Mouse (Mus musculus): ENCODE data around the gene Exosc5. TPM values are rescaled to one million over a fixed set of nuclear protein-coding genes. Genes with fewer than 3 reads are reported as not detected.
A peak's percentile ranks its signal among the peaks of the same experiment; 100 is the strongest.

The Exosc5 gene
- polyA plus RNA-seq, 1 experiment from 2014 or later, result 48.1 TPM

- Histone ChIP-seq H3K9me3 (ENCODE audit: control insufficient read depth, low read length) (no peaks in the 10 kb centered on the region), H3K4me2 (replicated peaks; ENCODE audit: low read depth, low read length) (no peak overlapping the region)
- WGBS, result 25% methylated on average over 7 of the region's 7 CpGs
These were observed 52.8 kb downstream of the Exosc5 start for GRCm38 (mm10) chr7:25711731-25712197.

GRCm38 (mm10) chr7:25712801-25713200, 53.8 kb downstream of the Exosc5 start:
- no peak overlapping the region for H3K4me2 ChIP-seq (replicated peaks; ENCODE audit: low read depth, low read length)
- no peak overlapping the region for H3K4me3 ChIP-seq (ENCODE audit: low read depth, low read length)
- H3K27me3 ChIP-seq (ENCODE audit: control insufficient read depth, insufficient read depth, low read length), result no peaks in the 10 kb centered on the region
- peaks cover 2% of the 10 kb centered on the region; the same call in 1 of the 2 replicates for H3K4me1 ChIP-seq (replicated peaks; ENCODE audit: control insufficient read depth, insufficient read depth, low read length)
- H3K9ac ChIP-seq (ENCODE audit: low read depth, low read length), result no peak overlapping the region
- ATAC-seq (ENCODE audit: low FRiP score) (no peak), DNase-seq (ENCODE audit: low spot score) (no peak)
- 95% methylated on average over 9 of the region's 9 CpGs for WGBS
- no peak overlapping the region for H3K27ac ChIP-seq (ENCODE audit: low read depth, low read length)
- H3K36me3 ChIP-seq (ENCODE audit: control insufficient read depth, insufficient read depth, low read length), result peaks cover 15% of the 10 kb centered on the region
- H3K9me3 ChIP-seq (ENCODE audit: control insufficient read depth, low read length), result no peaks in the 10 kb centered on the region

More at GRCm38 (mm10) chr7:25711731-25712197, 52.8 kb downstream of the Exosc5 start:
- ATAC-seq (ENCODE audit: low FRiP score) (peak; percentile 47), DNase-seq (ENCODE audit: low spot score) (no peak)
- Histone ChIP-seq H3K9ac (ENCODE audit: low read depth, low read length) (no peak overlapping the region), H3K4me1 (replicated peaks; ENCODE audit: control insufficient read depth, insufficient read depth, low read length) (0 out of 2 replicates have a peak, but pooled peaks cover 2% of the 10 kb centered on the region), H3K27me3 (ENCODE audit: control insufficient read depth, insufficient read depth, low read length) (no peaks in the 10 kb centered on the region), H3K27ac (ENCODE audit: low read depth, low read length) (no peak overlapping the region; the same call in 1 of the 2 replicates), H3K4me3 (ENCODE audit: low read depth, low read length) (no peak overlapping the region), H3K36me3 (ENCODE audit: control insufficient read depth, insufficient read depth, low read length) (peaks cover 15% of the 10 kb centered on the region)

- H3K4me1 ChIP-seq (replicated peaks; ENCODE audit: control insufficient read depth, insufficient read depth, low read length), result peaks cover 6% of the 10 kb centered on the region; the same call in 1 of the 2 replicates
- 91% methylated on average over 8 of the region's 8 CpGs for WGBS
- H3K27me3 ChIP-seq (ENCODE audit: control insufficient read depth, insufficient read depth, low read length), result no peaks in the 10 kb centered on the region
- ATAC-seq (ENCODE audit: low FRiP score) (no peak), DNase-seq (ENCODE audit: low spot score) (no peak)
- H3K9me3 ChIP-seq (ENCODE audit: control insufficient read depth, low read length), result no peaks in the 10 kb centered on the region
- peaks cover 15% of the 10 kb centered on the region for H3K36me3 ChIP-seq (ENCODE audit: control insufficient read depth, insufficient read depth, low read length)
- H3K4me3 ChIP-seq (ENCODE audit: low read depth, low read length), result no peak overlapping the region
- H3K27ac ChIP-seq (ENCODE audit: low read depth, low read length), result no peak overlapping the region
- no peak overlapping the region for H3K9ac ChIP-seq (ENCODE audit: low read depth, low read length)
- no peak overlapping the region for H3K4me2 ChIP-seq (replicated peaks; ENCODE audit: low read depth, low read length)
These were observed 55.6 kb downstream of the Exosc5 start for GRCm38 (mm10) chr7:25714581-25714980.

GRCm38 (mm10) chr7:25715731-25716271, 56.8 kb downstream of the Exosc5 start:
- no peak for ATAC-seq (ENCODE audit: low FRiP score)
- Histone ChIP-seq H3K4me1 (replicated peaks; ENCODE audit: control insufficient read depth, insufficient read depth, low read length) (peaks cover 3% of the 10 kb centered on the region; the same call in 1 of the 2 replicates), H3K4me2 (replicated peaks; ENCODE audit: low read depth, low read length) (no peak overlapping the region), H3K36me3 (ENCODE audit: control insufficient read depth, insufficient read depth, low read length) (peaks cover 15% of the 10 kb centered on the region), H3K9me3 (ENCODE audit: control insufficient read depth, low read length) (no peaks in the 10 kb centered on the region), H3K27ac (ENCODE audit: low read depth, low read length) (no peak overlapping the region), H3K27me3 (ENCODE audit: control insufficient read depth, insufficient read depth, low read length) (no peaks in the 10 kb centered on the region), H3K4me3 (ENCODE audit: low read depth, low read length) (no peak overlapping the region), H3K9ac (ENCODE audit: low read depth, low read length) (no peak overlapping the region)
- WGBS, result 96% methylated on average over 22 of the region's 22 CpGs
- DNase-seq (ENCODE audit: low spot score), result no peak

- peaks cover 3% of the 10 kb centered on the region; the same call in 1 of the 2 replicates for H3K4me1 ChIP-seq (replicated peaks; ENCODE audit: control insufficient read depth, insufficient read depth, low read length)
- H3K4me3 ChIP-seq (ENCODE audit: low read depth, low read length), result no peak overlapping the region
- H3K9ac ChIP-seq (ENCODE audit: low read depth, low read length), result no peak overlapping the region
These were observed 58.5 kb downstream of the Exosc5 start for GRCm38 (mm10) chr7:25717478-25717877.

GRCm38 (mm10) chr7:25718788-25719417, 59.9 kb downstream of the Exosc5 start, which contains the start of gene Ccdc97:
Gene Ccdc97, minus strand, starts transcription at chr7:25719088.
- H3K4me2 ChIP-seq (replicated peaks; ENCODE audit: low read depth, low read length), result peak within 1 kb of the TSS; percentile 74
- peak within 1 kb of the TSS; percentile 81 for H3K9ac ChIP-seq (ENCODE audit: low read depth, low read length)
- H3K4me1 ChIP-seq (replicated peaks; ENCODE audit: control insufficient read depth, insufficient read depth, low read length), result peaks cover 3% of the 10 kb centered on the region; the same call in 1 of the 2 replicates
- peak within 1 kb of the TSS; percentile 65; the same call in 1 of the 2 replicates for H3K27ac ChIP-seq (ENCODE audit: low read depth, low read length)
- no peaks in the 10 kb centered on the region for H3K9me3 ChIP-seq (ENCODE audit: control insufficient read depth, low read length)
- peak; percentile 82 for ATAC-seq (ENCODE audit: low FRiP score)
- H3K36me3 ChIP-seq (ENCODE audit: control insufficient read depth, insufficient read depth, low read length), result peaks cover 26% of the 10 kb centered on the region
- WGBS, result 5% methylated on average over 32 of the region's 32 CpGs
- H3K4me3 ChIP-seq (ENCODE audit: low read depth, low read length), result peak within 1 kb of the TSS; percentile 75
- H3K27me3 ChIP-seq (ENCODE audit: control insufficient read depth, insufficient read depth, low read length), result no peaks in the 10 kb centered on the region
- DNase-seq (ENCODE audit: low spot score), result peak; percentile 95

More at GRCm38 (mm10) chr7:25717478-25717877, 58.5 kb downstream of the Exosc5 start:
- Histone ChIP-seq H3K36me3 (ENCODE audit: control insufficient read depth, insufficient read depth, low read length) (peaks cover 18% of the 10 kb centered on the region), H3K27ac (ENCODE audit: low read depth, low read length) (no peak overlapping the region), H3K4me2 (replicated peaks; ENCODE audit: low read depth, low read length) (no peak overlapping the region; the same call in 1 of the 2 replicates), H3K9me3 (ENCODE audit: control insufficient read depth, low read length) (no peaks in the 10 kb centered on the region), H3K27me3 (ENCODE audit: control insufficient read depth, insufficient read depth, low read length) (no peaks in the 10 kb centered on the region)
- no peak for ATAC-seq (ENCODE audit: low FRiP score)
- WGBS, result 92% methylated on average over 3 of the region's 3 CpGs
- DNase-seq (ENCODE audit: low spot score), result no peak

GRCm38 (mm10) chr7:25719761-25720610, 61.0 kb downstream of the Exosc5 start:
- Histone ChIP-seq H3K4me2 (replicated peaks; ENCODE audit: low read depth, low read length) (no peak overlapping the region), H3K4me1 (replicated peaks; ENCODE audit: control insufficient read depth, insufficient read depth, low read length) (peaks cover 3% of the 10 kb centered on the region; the same call in 1 of the 2 replicates), H3K27me3 (ENCODE audit: control insufficient read depth, insufficient read depth, low read length) (no peaks in the 10 kb centered on the region), H3K36me3 (ENCODE audit: control insufficient read depth, insufficient read depth, low read length) (peaks cover 29% of the 10 kb centered on the region), H3K9ac (ENCODE audit: low read depth, low read length) (no peak overlapping the region), H3K9me3 (ENCODE audit: control insufficient read depth, low read length) (no peaks in the 10 kb centered on the region), H3K27ac (ENCODE audit: low read depth, low read length) (no peak overlapping the region), H3K4me3 (ENCODE audit: low read depth, low read length) (no peak overlapping the region; the same call in 1 of the 2 replicates)
- DNase-seq (ENCODE audit: low spot score), result peak; percentile 89
- 65% methylated on average over 10 of the region's 10 CpGs for WGBS
- ATAC-seq (ENCODE audit: low FRiP score), result peak; percentile 55; the same call in 1 of the 2 replicates

- Histone ChIP-seq H3K27ac (ENCODE audit: low read depth, low read length) (no peak overlapping the region), H3K4me2 (replicated peaks; ENCODE audit: low read depth, low read length) (no peak overlapping the region), H3K9me3 (ENCODE audit: control insufficient read depth, low read length) (no peaks in the 10 kb centered on the region), H3K36me3 (ENCODE audit: control insufficient read depth, insufficient read depth, low read length) (peaks cover 28% of the 10 kb centered on the region), H3K27me3 (ENCODE audit: control insufficient read depth, insufficient read depth, low read length) (no peaks in the 10 kb centered on the region), H3K4me1 (replicated peaks; ENCODE audit: control insufficient read depth, insufficient read depth, low read length) (peaks cover 3% of the 10 kb centered on the region; the same call in 1 of the 2 replicates), H3K4me3 (ENCODE audit: low read depth, low read length) (no peak overlapping the region), H3K9ac (ENCODE audit: low read depth, low read length) (no peak overlapping the region)
- DNase-seq (ENCODE audit: low spot score) (no peak), ATAC-seq (ENCODE audit: low FRiP score) (no peak)
- WGBS, result 90% methylated on average over 5 of the region's 5 CpGs
These were observed 61.8 kb downstream of the Exosc5 start for GRCm38 (mm10) chr7:25720760-25721159.
